Mouse (Mus musculus): ENCODE data around the gene Gpc5. TPM values are rescaled to one million over a fixed set of nuclear protein-coding genes. Genes with fewer than 3 reads are reported as not detected.

Gpc5 gene
- polyA plus RNA-seq, 1 experiment from 2014 or later: 0.75 TPM

DNA sequence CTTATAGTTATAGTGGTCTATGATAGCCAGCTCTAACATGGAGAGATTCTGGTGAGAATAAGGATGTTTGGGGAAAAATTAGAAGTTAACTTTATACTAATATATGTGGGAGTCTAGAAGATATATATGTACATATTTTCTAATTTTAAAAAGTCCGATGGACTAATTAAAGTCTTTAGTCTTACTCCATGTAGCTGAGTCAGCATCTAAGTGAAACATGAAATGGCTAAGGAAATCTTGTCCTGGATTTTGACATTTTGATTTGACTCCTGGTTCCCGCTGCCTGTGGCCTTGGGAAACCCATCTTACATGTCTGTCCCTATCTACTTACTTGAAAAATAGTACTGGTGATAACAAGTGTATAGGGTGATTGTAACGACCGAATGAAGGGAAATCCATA, 1.5 kb upstream of the Gpc5 start:
- H3K36me3 ChIP-seq (ENCODE audit: control insufficient read depth, insufficient read depth, low read length): no peaks in the 10 kb centered on the region
- H3K27me3 ChIP-seq (ENCODE audit: control insufficient read depth, insufficient read depth, low read length): peaks cover 31% of the 10 kb centered on the region
- peaks cover 5% of the 10 kb centered on the region; the same call in 1 of the 2 replicates for H3K4me1 ChIP-seq (ENCODE audit: control insufficient read depth, insufficient read depth, low read length)
- WGBS: 87% methylated on average over 4 of the region's 4 CpGs
- H3K9me3 ChIP-seq (ENCODE audit: control insufficient read depth, low read length): no peaks in the 10 kb centered on the region
- no peak for ATAC-seq (ENCODE audit: low FRiP score)
- no peak overlapping the region for H3K4me3 ChIP-seq (ENCODE audit: low read depth, low read length)
- no peak overlapping the region for H3K9ac ChIP-seq (ENCODE audit: low read length)
- no peak overlapping the region for H3K27ac ChIP-seq (ENCODE audit: low read depth, low read length)
- H3K4me2 ChIP-seq: no peak overlapping the region
- peak; percentile 12 for DNase-seq (ENCODE audit: low spot score, missing footprints)

GRCm38 (mm10) chr14:115092510-115092909, 495 bp downstream of the Gpc5 start:
- no peaks in the 10 kb centered on the region for H3K9me3 ChIP-seq (ENCODE audit: control insufficient read depth, low read length)
- WGBS: 1% methylated on average over 33 of the region's 33 CpGs
- H3K4me1 ChIP-seq (ENCODE audit: control insufficient read depth, insufficient read depth, low read length): peaks cover 5% of the 10 kb centered on the region; the same call in 1 of the 2 replicates
- H3K36me3 ChIP-seq (ENCODE audit: control insufficient read depth, insufficient read depth, low read length): no peaks in the 10 kb centered on the region
- peak overlapping the region; percentile 53 for H3K4me3 ChIP-seq (ENCODE audit: low read depth, low read length)
- H3K9ac ChIP-seq (ENCODE audit: low read length): peak overlapping the region; percentile 37; the same call in 1 of the 2 replicates
- H3K4me2 ChIP-seq: peak overlapping the region; percentile 96
- no peak overlapping the region for H3K27ac ChIP-seq (ENCODE audit: low read depth, low read length)
- no peak; the same call in 1 of the 2 replicates for ATAC-seq (ENCODE audit: low FRiP score)
- H3K27me3 ChIP-seq (ENCODE audit: control insufficient read depth, insufficient read depth, low read length): peaks cover 31% of the 10 kb centered on the region
- no peak for DNase-seq (ENCODE audit: low spot score, missing footprints)

GRCm38 (mm10) chr14:115092952-115093351, 937 bp downstream of the Gpc5 start:
- DNase-seq (ENCODE audit: low spot score, missing footprints) (peak; percentile 90), ATAC-seq (ENCODE audit: low FRiP score) (no peak)
- H3K4me3 ChIP-seq (ENCODE audit: low read depth, low read length): peak overlapping the region; percentile 53
- no peaks in the 10 kb centered on the region for H3K9me3 ChIP-seq (ENCODE audit: control insufficient read depth, low read length)
- H3K36me3 ChIP-seq (ENCODE audit: control insufficient read depth, insufficient read depth, low read length): no peaks in the 10 kb centered on the region
- H3K4me1 ChIP-seq (ENCODE audit: control insufficient read depth, insufficient read depth, low read length): peaks cover 5% of the 10 kb centered on the region; the same call in 1 of the 2 replicates
- peak overlapping the region; percentile 96 for H3K4me2 ChIP-seq
- WGBS: 24% methylated on average over 6 of the region's 6 CpGs
- H3K9ac ChIP-seq (ENCODE audit: low read length): no peak overlapping the region
- H3K27me3 ChIP-seq (ENCODE audit: control insufficient read depth, insufficient read depth, low read length): peaks cover 31% of the 10 kb centered on the region
- H3K27ac ChIP-seq (ENCODE audit: low read depth, low read length): no peak overlapping the region

DNA sequence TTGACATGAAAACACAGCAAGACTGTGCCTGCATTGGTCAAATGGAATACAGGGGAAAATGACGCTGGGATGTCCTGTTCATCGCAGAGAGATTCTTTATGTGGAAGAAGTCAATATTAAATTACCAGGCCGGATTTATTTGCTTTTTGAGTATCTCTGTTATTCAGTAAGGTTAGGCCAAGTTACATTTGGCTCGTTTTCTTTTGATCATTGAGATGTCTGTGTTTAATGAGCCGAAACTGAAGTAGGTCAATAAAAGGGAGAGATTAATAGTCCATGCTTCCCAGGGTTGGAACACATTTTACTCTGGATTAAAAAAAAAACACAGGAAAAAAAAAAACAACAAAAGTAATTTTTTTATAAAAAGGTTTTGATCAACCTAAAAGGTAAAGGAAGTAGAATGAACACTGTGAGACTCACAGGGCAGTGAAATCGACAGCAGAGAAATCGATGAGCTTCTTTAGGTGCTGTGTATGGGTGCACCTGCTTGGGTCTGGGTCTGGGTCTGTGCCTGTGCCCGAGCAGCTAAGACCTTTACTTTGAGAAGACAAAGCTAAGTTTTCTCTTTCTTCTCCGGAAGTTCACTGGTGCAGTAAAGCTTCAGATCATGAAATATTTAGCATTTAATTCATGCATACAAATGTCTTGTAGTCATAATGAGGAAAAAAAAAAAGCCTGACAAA, 8.7 kb downstream of the Gpc5 start:
- H3K27ac ChIP-seq (ENCODE audit: low read depth, low read length): no peak overlapping the region
- no peaks in the 10 kb centered on the region for H3K4me1 ChIP-seq (ENCODE audit: control insufficient read depth, insufficient read depth, low read length)
- no peak overlapping the region for H3K9ac ChIP-seq (ENCODE audit: low read length)
- DNase-seq (ENCODE audit: low spot score, missing footprints) (no peak), ATAC-seq (ENCODE audit: low FRiP score) (no peak)
- no peak overlapping the region for H3K4me3 ChIP-seq (ENCODE audit: low read depth, low read length)
- H3K4me2 ChIP-seq: no peak overlapping the region
- no peaks in the 10 kb centered on the region for H3K27me3 ChIP-seq (ENCODE audit: control insufficient read depth, insufficient read depth, low read length)
- 84% methylated on average over 9 of the region's 9 CpGs for WGBS
- no peaks in the 10 kb centered on the region for H3K9me3 ChIP-seq (ENCODE audit: control insufficient read depth, low read length)
- no peaks in the 10 kb centered on the region for H3K36me3 ChIP-seq (ENCODE audit: control insufficient read depth, insufficient read depth, low read length)

DNA sequence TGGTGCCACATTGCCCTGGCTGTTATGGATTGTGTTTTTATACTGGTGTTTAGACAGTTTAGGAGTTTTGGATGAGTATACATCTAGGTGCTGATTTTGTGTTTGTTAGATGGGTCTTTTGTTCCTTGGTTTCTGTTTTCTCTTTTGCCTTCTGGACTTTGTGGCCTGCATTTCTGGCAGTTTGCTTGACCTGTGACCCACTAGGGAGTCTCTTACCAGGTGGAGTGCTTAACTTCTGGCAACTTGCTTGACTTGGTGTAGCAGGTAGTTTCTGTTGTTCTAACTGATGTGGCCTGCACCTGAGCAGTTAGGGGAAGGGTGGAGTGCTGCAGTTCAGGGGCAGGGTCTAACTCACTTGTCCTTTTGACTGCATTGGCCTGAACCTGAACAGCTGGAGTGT, 14.3 kb downstream of the Gpc5 start:
- Histone ChIP-seq H3K4me2 (no peak overlapping the region), H3K27me3 (ENCODE audit: control insufficient read depth, insufficient read depth, low read length) (no peaks in the 10 kb centered on the region), H3K4me1 (ENCODE audit: control insufficient read depth, insufficient read depth, low read length) (no peaks in the 10 kb centered on the region), H3K4me3 (ENCODE audit: low read depth, low read length) (no peak overlapping the region), H3K27ac (ENCODE audit: low read depth, low read length) (no peak overlapping the region), H3K9ac (ENCODE audit: low read length) (no peak overlapping the region), H3K9me3 (ENCODE audit: control insufficient read depth, low read length) (no peaks in the 10 kb centered on the region), H3K36me3 (ENCODE audit: control insufficient read depth, insufficient read depth, low read length) (no peaks in the 10 kb centered on the region)
- DNase-seq (ENCODE audit: low spot score, missing footprints) (peak; percentile 10), ATAC-seq (ENCODE audit: low FRiP score) (no peak)

DNA sequence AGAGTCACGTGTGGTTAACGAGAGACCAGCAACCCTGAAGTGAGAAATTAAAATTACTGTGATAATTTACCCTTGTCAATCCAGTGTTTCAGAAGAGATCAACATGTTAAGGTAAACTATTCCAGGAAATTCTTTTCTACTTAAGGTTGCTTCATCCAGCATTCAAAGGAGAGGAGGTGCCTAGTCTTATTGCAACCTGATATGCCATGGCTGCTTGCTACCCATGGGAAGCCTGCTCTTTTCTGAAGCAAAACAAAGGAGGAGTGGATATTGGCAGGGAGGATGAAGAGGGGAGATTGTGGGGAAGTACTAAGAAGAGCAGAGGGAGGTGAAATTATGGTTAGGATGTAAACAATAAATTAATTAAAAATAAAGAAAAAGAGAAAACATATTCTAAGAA, 15.5 kb downstream of the Gpc5 start:
- H3K4me2 ChIP-seq: no peak overlapping the region
- H3K9ac ChIP-seq (ENCODE audit: low read length): no peak overlapping the region
- DNase-seq (ENCODE audit: low spot score, missing footprints): no peak
- no peaks in the 10 kb centered on the region for H3K36me3 ChIP-seq (ENCODE audit: control insufficient read depth, insufficient read depth, low read length)
- H3K27me3 ChIP-seq (ENCODE audit: control insufficient read depth, insufficient read depth, low read length): no peaks in the 10 kb centered on the region
- no peaks in the 10 kb centered on the region for H3K9me3 ChIP-seq (ENCODE audit: control insufficient read depth, low read length)
- no peaks in the 10 kb centered on the region for H3K4me1 ChIP-seq (ENCODE audit: control insufficient read depth, insufficient read depth, low read length)
- H3K4me3 ChIP-seq (ENCODE audit: low read depth, low read length): no peak overlapping the region
- WGBS: 74% methylated on average over 2 of the region's 2 CpGs
- no peak for ATAC-seq (ENCODE audit: low FRiP score)
- H3K27ac ChIP-seq (ENCODE audit: low read depth, low read length): no peak overlapping the region

DNA sequence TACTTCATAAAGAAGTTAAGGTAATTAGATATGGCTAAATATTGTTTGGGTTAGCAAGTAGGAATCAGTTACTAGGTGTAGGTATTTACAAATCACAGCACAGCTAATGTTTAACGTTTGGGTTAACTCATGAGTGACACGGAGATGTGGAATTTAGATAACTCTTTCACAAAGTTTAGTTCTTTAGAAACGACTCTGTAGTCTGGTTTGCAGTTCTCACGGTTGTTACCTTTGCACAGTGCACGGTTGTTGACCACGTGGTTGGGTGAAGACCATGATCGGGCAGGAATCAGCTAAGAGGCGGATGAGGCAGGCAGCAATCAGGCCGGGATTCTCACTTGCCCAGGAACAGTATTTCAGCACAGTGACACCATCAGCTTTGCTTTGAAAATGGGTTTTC, 26.6 kb downstream of the Gpc5 start:
- WGBS: 91% methylated on average over 9 of the region's 9 CpGs

DNA sequence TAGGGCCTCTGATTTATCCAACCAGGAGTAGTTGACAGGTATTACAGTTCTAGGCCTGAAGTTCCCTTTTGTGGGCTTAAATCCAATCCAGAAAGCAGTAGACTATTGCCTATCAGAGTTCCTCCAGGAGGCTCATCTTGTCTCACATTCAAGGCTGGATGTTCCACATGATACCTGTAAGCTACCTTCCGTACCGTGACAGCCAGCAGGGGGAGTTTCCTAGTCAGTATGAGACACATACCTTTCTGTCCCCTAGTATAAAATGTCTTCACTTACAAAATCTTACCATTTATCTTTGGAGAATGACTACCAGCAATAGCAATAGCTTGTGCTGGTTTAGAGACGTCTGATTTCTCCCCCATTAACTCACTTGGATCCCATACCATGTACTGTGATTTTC, 56.8 kb downstream of the Gpc5 start:
- Histone ChIP-seq H3K9me3 (ENCODE audit: control insufficient read depth, low read length) (no peaks in the 10 kb centered on the region), H3K27me3 (ENCODE audit: control insufficient read depth, insufficient read depth, low read length) (no peaks in the 10 kb centered on the region), H3K9ac (ENCODE audit: low read length) (no peak overlapping the region), H3K36me3 (ENCODE audit: control insufficient read depth, insufficient read depth, low read length) (no peaks in the 10 kb centered on the region), H3K4me1 (ENCODE audit: control insufficient read depth, insufficient read depth, low read length) (no peaks in the 10 kb centered on the region), H3K4me2 (no peak overlapping the region), H3K4me3 (ENCODE audit: low read depth, low read length) (no peak overlapping the region), H3K27ac (ENCODE audit: low read depth, low read length) (no peak overlapping the region)
- ATAC-seq (ENCODE audit: low FRiP score) (no peak), DNase-seq (ENCODE audit: low spot score, missing footprints) (no peak)
- WGBS: 84% methylated on average over 3 of the region's 3 CpGs

More for the DNA sequence above, 26.6 kb downstream of the Gpc5 start:
- H3K4me2 ChIP-seq: no peak overlapping the region
- H3K27ac ChIP-seq (ENCODE audit: low read depth, low read length): no peak overlapping the region
- no peaks in the 10 kb centered on the region for H3K9me3 ChIP-seq (ENCODE audit: control insufficient read depth, low read length)
- DNase-seq (ENCODE audit: low spot score, missing footprints) (peak; percentile 72), ATAC-seq (ENCODE audit: low FRiP score) (no peak)
- no peaks in the 10 kb centered on the region for H3K27me3 ChIP-seq (ENCODE audit: control insufficient read depth, insufficient read depth, low read length)
- no peaks in the 10 kb centered on the region for H3K36me3 ChIP-seq (ENCODE audit: control insufficient read depth, insufficient read depth, low read length)
- no peaks in the 10 kb centered on the region for H3K4me1 ChIP-seq (ENCODE audit: control insufficient read depth, insufficient read depth, low read length)
- H3K9ac ChIP-seq (ENCODE audit: low read length): no peak overlapping the region
- H3K4me3 ChIP-seq (ENCODE audit: low read depth, low read length): no peak overlapping the region

- Histone ChIP-seq H3K27ac (ENCODE audit: low read depth, low read length) (no peak overlapping the region), H3K27me3 (ENCODE audit: control insufficient read depth, insufficient read depth, low read length) (no peaks in the 10 kb centered on the region), H3K9me3 (ENCODE audit: control insufficient read depth, low read length) (no peaks in the 10 kb centered on the region), H3K9ac (ENCODE audit: low read length) (no peak overlapping the region), H3K4me3 (ENCODE audit: low read depth, low read length) (no peak overlapping the region), H3K4me1 (ENCODE audit: control insufficient read depth, insufficient read depth, low read length) (no peaks in the 10 kb centered on the region), H3K4me2 (no peak overlapping the region), H3K36me3 (ENCODE audit: control insufficient read depth, insufficient read depth, low read length) (no peaks in the 10 kb centered on the region)
- no peak for DNase-seq (ENCODE audit: low spot score, missing footprints)
- no peak for ATAC-seq (ENCODE audit: low FRiP score)
- 72% methylated on average over 4 of the region's 4 CpGs for WGBS
Measured at GRCm38 (mm10) chr14:115156597-115156996, 64.6 kb downstream of the Gpc5 start.
